Mouse (Mus musculus) adrenal gland (tissue): ENCODE data around the gene Dusp3.

ENCODE experiments used
- intact Hi-C: fragments of 180-260 bp; cut with DNase I; formaldehyde crosslinking; loops from one replicate; pipeline ENCODE4 v1.15.1; 2025
- long read RNA-seq, 2 experiments: library from polyadenylated mRNA; unstranded; transcript quantifications; one replicate each; pipeline ENCODE4 v2.0.0; 2020; ENCODE audit warnings: borderline replicate concordance in 1 of 2; ENCODE audit not compliant: insufficient replicate concordance in 1 of 2

Gene Dusp3
- long read RNA-seq, experiment 1, full-length matches to known transcripts: 4 of 659 reads
- long read RNA-seq, experiment 1, partial matches to known transcripts: 0 of 659 reads
- long read RNA-seq, experiment 1, other reads (novel, unspliced or antisense): 655 of 659 reads
- long read RNA-seq, experiment 2, full-length matches to known transcripts: 13 of 283 reads
- long read RNA-seq, experiment 2, partial matches to known transcripts: 1 of 283 reads
- long read RNA-seq, experiment 2, other reads (novel, unspliced or antisense): 269 of 283 reads

- intact Hi-C loops: loop anchor here (1.0 kb wide), 1 partner anchor 52 kb away; no protein-coding TSS in a partner anchor
These were observed at the start of gene Dusp3 for GRCm38 (mm10) chr11:101986913-101987312. Gene Dusp3 (minus strand): TSS chr11:101987013.

GRCm38 (mm10) chr11:102036336-102036735 lies 49.5 kb upstream of the Dusp3 start:
- intact Hi-C loops: no loop called here

- intact Hi-C loops: no loop called here
These were observed 48.7 kb upstream of the Dusp3 start for GRCm38 (mm10) chr11:102035456-102035960.

- intact Hi-C loops: no loop called here
These were observed 48.1 kb upstream of the Dusp3 start for GRCm38 (mm10) chr11:102034887-102035286.

GRCm38 (mm10) chr11:102033055-102033591 lies 46.3 kb upstream of the Dusp3 start:
- intact Hi-C loops: no loop called here

- intact Hi-C loops: no loop called here
These were observed 44.3 kb upstream of the Dusp3 start for GRCm38 (mm10) chr11:102031149-102031548.

- intact Hi-C loops: no loop called here
These were observed 43.2 kb upstream of the Dusp3 start for GRCm38 (mm10) chr11:102029966-102030365.

GRCm38 (mm10) chr11:102029304-102029703 lies 42.5 kb upstream of the Dusp3 start:
- intact Hi-C loops: no loop called here

- intact Hi-C loops: no loop called here
These were observed 41.4 kb upstream of the Dusp3 start, which contains the start of gene Mpp3 for GRCm38 (mm10) chr11:102028087-102028816. Gene Mpp3 (minus strand): TSS chr11:102028461.

GRCm38 (mm10) chr11:102027361-102028017 lies 40.7 kb upstream of the Dusp3 start:
- intact Hi-C loops: no loop called here

- intact Hi-C loops: no loop called here
These were observed 40.0 kb upstream of the Dusp3 start for GRCm38 (mm10) chr11:102026694-102027360.

- intact Hi-C loops: no loop called here
These were observed 39.3 kb upstream of the Dusp3 start for GRCm38 (mm10) chr11:102025991-102026660.

- intact Hi-C loops: no loop called here
These were observed 38.5 kb upstream of the Dusp3 start for GRCm38 (mm10) chr11:102025354-102025753.

GRCm38 (mm10) chr11:102024875-102025274 lies 38.1 kb upstream of the Dusp3 start:
- intact Hi-C loops: no loop called here

GRCm38 (mm10) chr11:102024084-102024758 lies 37.4 kb upstream of the Dusp3 start:
- intact Hi-C loops: no loop called here

- intact Hi-C loops: no loop called here
These were observed 36.6 kb upstream of the Dusp3 start for GRCm38 (mm10) chr11:102023406-102023805.

GRCm38 (mm10) chr11:102021196-102021595 lies 34.4 kb upstream of the Dusp3 start:
- intact Hi-C loops: no loop called here

GRCm38 (mm10) chr11:102019736-102020135 lies 32.9 kb upstream of the Dusp3 start:
- intact Hi-C loops: no loop called here

GRCm38 (mm10) chr11:102016136-102016535 lies 29.3 kb upstream of the Dusp3 start:
- intact Hi-C loops: no loop called here

- intact Hi-C loops: no loop called here
These were observed 28.7 kb upstream of the Dusp3 start for GRCm38 (mm10) chr11:102015472-102015871.
